Mouse (Mus musculus) embryonic facial prominence, embryonic 14.5 days (tissue): ENCODE data around the gene Gimap9. TPM values are rescaled to one million over a fixed set of nuclear protein-coding genes. Genes with fewer than 3 reads are reported as not detected.
"Not testable (repeated sequence)": the region's sequence is repeated elsewhere in the genome, so short reads cannot be mapped to it uniquely, and the experiment has no call there.

ENCODE experiments used
- ATAC-seq: fragments of 200-750 bp; cut with Nextera tagmentation; 2 replicates; pipeline ENCODE4 v1.8.0; 2017; ENCODE audit warnings: low read depth, moderate number of reproducible peaks, moderate TSS enrichment
- DNase-seq: peaks from one replicate; pipeline ENCODE4 v3.0.0-alpha.2; 2015; ENCODE audit warnings: low spot score
- H3K27ac ChIP-seq: fragments of 300-500 bp; sonication (generic); replicated peaks from 2 replicates; pipeline ENCODE4 v1.5.1; 2014; ENCODE audit warnings: low read depth, mild to moderate bottlenecking, low read length, moderate library complexity
- H3K27me3 ChIP-seq: fragments of 300-500 bp; sonication (generic); replicated peaks from 2 replicates; pipeline ENCODE4 v1.6.1; 2014; ENCODE audit warnings: low read length; ENCODE audit not compliant: control insufficient read depth, insufficient read depth
- H3K36me3 ChIP-seq: fragments of 300-500 bp; sonication (generic); 2 replicates; pipeline ENCODE4 v1.6.1; 2014; ENCODE audit warnings: low read length, mixed read lengths; ENCODE audit not compliant: control insufficient read depth, insufficient read depth
- H3K4me1 ChIP-seq: fragments of 300-500 bp; sonication (generic); 2 replicates; pipeline ENCODE4 v1.6.1; 2014; ENCODE audit warnings: antibody characterized with exemption, low read length; ENCODE audit not compliant: control insufficient read depth, insufficient read depth
- H3K4me2 ChIP-seq: fragments of 300-500 bp; sonication (generic); 2 replicates; pipeline ENCODE4 v1.6.1; 2014; ENCODE audit warnings: low read depth, mild to moderate bottlenecking, low read length, moderate library complexity, mixed read lengths
- H3K4me3 ChIP-seq: fragments of 300-500 bp; sonication (generic); 2 replicates; pipeline ENCODE4 v1.5.1; 2014; ENCODE audit warnings: low read depth, mild to moderate bottlenecking, low read length
- H3K9ac ChIP-seq: fragments of 300-500 bp; sonication (generic); 2 replicates; pipeline ENCODE4 v1.6.1; 2014; ENCODE audit warnings: low read depth, mild to moderate bottlenecking, low read length, moderate library complexity, mixed read lengths
- H3K9me3 ChIP-seq: fragments of 300-500 bp; sonication (generic); 2 replicates; pipeline ENCODE4 v1.6.1; 2016; ENCODE audit warnings: low read length; ENCODE audit not compliant: control insufficient read depth
- WGBS: fragments of 180-500 bp; shearing (Covaris S2); extraction: QIAGEN DNeasy Blood & Tissue Kit; methylation state at CpG from one replicate; pipeline ENCODE4 v1.1.7; 2014; 5-methylcytosine and 5-hydroxymethylcytosine counted together
- polyA plus RNA-seq: library from polyadenylated mRNA; unstranded; fragments of >200 nt; fragmentation: Nextera tagmentation; extraction: Ambion mirVana; gene quantifications from 2 replicates; pipeline ENCODE4 v1.2.1, GENCODE M21; 2014

The Gimap9 gene
- polyA plus RNA-seq, 1 experiment from 2014 or later, result 7.4 TPM

GRCm38 (mm10) chr6:48681472-48682090, 5.7 kb downstream of the Gimap9 start:
- Histone ChIP-seq H3K36me3 (0 out of 2 replicates have a peak, but pooled peaks cover 4% of the 10 kb centered on the region), H3K27ac (no peak overlapping the region), H3K9ac (no peak overlapping the region), H3K27me3 (no peaks in the 10 kb centered on the region), H3K9me3 (no peaks in the 10 kb centered on the region), H3K4me1 (0 out of 2 replicates have a peak, but pooled peaks cover under 1% of the 10 kb centered on the region), H3K4me3 (no peak overlapping the region), H3K4me2 (no peak overlapping the region)
- ATAC-seq (no peak), DNase-seq (no peak)
- 70% methylated on average over 3 of the region's 3 CpGs for WGBS

- Histone ChIP-seq H3K27me3 (no peaks in the 10 kb centered on the region), H3K27ac (no peak overlapping the region), H3K4me1 (no peaks in the 10 kb centered on the region), H3K9me3 (no peaks in the 10 kb centered on the region), H3K4me2 (no peak overlapping the region), H3K9ac (no peak overlapping the region), H3K36me3 (0 out of 2 replicates have a peak, but pooled peaks cover 4% of the 10 kb centered on the region), H3K4me3 (no peak overlapping the region)
- DNase-seq (no peak), ATAC-seq (no peak)
- WGBS, result 64% methylated on average over 4 of the region's 4 CpGs
Measured at GRCm38 (mm10) chr6:48682271-48682670, 6.3 kb downstream of the Gimap9 start.

GRCm38 (mm10) chr6:48683263-48683821, 7.4 kb downstream of the Gimap9 start:
- H3K27me3 ChIP-seq, H3K4me1 ChIP-seq, H3K9me3 ChIP-seq, H3K9ac ChIP-seq, H3K4me3 ChIP-seq, DNase-seq, H3K27ac ChIP-seq, ATAC-seq, H3K36me3 ChIP-seq, H3K4me2 ChIP-seq: not testable (repeated sequence)
- 99% methylated on average over 3 of the region's 4 CpGs for WGBS

DNA sequence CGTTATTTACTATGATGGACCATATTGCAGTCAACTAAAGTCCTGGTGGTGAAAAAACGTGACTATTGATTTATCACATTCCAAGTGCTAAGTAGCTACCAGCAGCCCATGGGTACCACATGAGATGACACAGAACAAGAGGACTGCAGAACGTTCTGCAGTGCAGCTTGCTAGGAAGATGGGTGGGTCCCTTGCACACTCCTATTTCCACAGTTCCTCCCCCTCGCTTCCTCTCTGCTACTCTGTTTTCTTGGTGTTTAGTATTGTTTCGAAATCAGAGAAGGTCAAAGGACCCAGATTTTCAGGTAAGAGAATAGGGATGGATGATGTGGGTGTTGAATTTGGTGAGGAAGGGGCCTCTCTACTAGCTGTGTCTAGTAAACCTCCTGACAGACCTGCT, 8.4 kb downstream of the Gimap9 start, which contains the start of gene Gimap4:
Gene Gimap4, plus strand, starts transcription at position 231 of the 400 bp plus-strand sequence.
- H3K4me2 ChIP-seq, result no peak within 1 kb of the TSS
- ATAC-seq (no peak), DNase-seq (no peak)
- WGBS, result 69% methylated on average over 5 of the region's 5 CpGs
- no peak within 1 kb of the TSS for H3K4me3 ChIP-seq
- no peaks in the 10 kb centered on the region for H3K27me3 ChIP-seq
- H3K27ac ChIP-seq, result no peak within 1 kb of the TSS
- no peak within 1 kb of the TSS for H3K9ac ChIP-seq
- no peaks in the 10 kb centered on the region for H3K9me3 ChIP-seq
- no peaks in the 10 kb centered on the region for H3K4me1 ChIP-seq
- H3K36me3 ChIP-seq, result no peaks in the 10 kb centered on the region

GRCm38 (mm10) chr6:48684806-48685205, 8.9 kb downstream of the Gimap9 start:
- H3K27ac ChIP-seq, result no peak overlapping the region
- 52% methylated on average over 4 of the region's 4 CpGs for WGBS
- no peaks in the 10 kb centered on the region for H3K27me3 ChIP-seq
- H3K36me3 ChIP-seq, result no peaks in the 10 kb centered on the region
- no peak overlapping the region for H3K4me3 ChIP-seq
- DNase-seq, result no peak
- H3K4me1 ChIP-seq, result no peaks in the 10 kb centered on the region
- H3K4me2 ChIP-seq, result no peak overlapping the region
- no peak for ATAC-seq
- H3K9me3 ChIP-seq, result no peaks in the 10 kb centered on the region
- H3K9ac ChIP-seq, result no peak overlapping the region

DNA sequence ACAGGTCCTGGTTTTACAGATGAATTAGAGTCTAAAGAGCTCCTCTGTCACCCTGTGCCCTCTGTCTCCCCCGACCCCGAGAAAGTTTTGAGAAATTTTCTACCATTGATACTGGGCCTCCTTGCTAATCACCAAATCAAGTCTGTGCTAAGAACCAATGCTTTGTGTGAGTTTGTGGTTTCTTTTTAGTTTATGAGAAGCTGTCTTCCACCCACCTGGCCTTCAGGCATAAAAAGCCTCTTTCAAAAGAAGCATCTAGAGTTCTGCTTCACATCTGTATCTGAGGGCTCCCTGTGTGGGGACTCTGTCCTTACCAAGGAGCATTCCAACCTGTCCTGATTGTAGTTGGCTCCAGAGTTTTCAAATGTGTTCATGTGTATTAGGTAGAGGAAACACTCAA, 9.3 kb downstream of the Gimap9 start:
- Histone ChIP-seq H3K4me1 (no peaks in the 10 kb centered on the region), H3K4me2 (no peak overlapping the region), H3K36me3 (no peaks in the 10 kb centered on the region), H3K9me3 (no peaks in the 10 kb centered on the region), H3K4me3 (no peak overlapping the region), H3K27me3 (no peaks in the 10 kb centered on the region), H3K9ac (no peak overlapping the region), H3K27ac (no peak overlapping the region)
- no peak for ATAC-seq
- 54% methylated on average over 2 of the region's 2 CpGs for WGBS
- no peak for DNase-seq

DNA sequence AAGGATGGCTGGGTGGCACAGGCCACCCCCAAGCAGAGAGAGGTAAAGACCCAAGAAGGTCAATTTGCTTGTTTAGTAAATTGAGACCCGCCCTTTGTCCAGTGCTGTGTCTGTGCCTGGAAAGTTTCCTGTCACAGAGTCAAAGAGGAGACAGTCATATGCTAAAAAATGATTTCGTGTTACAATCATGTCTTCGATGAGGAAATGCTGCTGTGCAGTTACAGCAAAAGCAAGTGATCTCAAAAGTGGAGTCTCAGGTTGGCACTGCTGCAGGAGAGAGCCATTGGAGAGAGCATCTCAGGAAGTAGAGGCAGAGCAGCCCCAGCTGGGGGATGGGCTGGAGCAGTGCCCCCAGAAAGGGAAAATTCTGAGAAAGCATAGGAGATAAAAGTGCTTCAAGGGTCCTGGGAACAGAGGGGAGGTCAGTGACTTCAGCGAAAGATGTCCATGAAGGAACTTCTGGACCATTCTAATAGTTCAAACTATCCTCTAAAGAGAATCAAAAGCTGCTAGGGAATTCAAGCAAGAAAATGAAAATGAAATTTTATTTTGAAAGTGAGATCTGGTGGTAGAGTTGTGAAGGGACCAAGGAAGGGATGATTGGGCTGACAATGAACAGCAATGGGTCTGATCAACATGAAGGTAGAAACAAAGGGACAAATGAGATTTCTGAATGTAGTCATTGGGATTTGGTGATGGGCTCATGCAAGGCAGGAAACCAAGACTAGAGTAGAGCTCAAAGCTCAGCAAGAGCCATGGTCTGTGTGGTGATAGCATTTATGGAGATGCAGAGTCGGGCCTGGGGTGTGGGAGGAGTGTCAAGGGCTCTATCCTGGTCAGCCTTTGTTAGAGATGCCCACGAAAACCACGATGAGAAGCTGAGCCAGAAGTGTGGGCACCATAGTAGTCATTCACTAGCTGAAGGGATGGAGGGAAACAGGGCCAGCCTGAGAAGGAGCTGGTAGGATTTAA, 10.1 kb downstream of the Gimap9 start:
- ATAC-seq (no peak), DNase-seq (no peak)
- Histone ChIP-seq H3K9ac (no peak overlapping the region), H3K9me3 (no peaks in the 10 kb centered on the region), H3K4me3 (no peak overlapping the region), H3K27ac (no peak overlapping the region), H3K36me3 (no peaks in the 10 kb centered on the region), H3K27me3 (no peaks in the 10 kb centered on the region), H3K4me1 (no peaks in the 10 kb centered on the region), H3K4me2 (no peak overlapping the region)
- WGBS, result 82% methylated on average over 7 of the region's 7 CpGs

DNA sequence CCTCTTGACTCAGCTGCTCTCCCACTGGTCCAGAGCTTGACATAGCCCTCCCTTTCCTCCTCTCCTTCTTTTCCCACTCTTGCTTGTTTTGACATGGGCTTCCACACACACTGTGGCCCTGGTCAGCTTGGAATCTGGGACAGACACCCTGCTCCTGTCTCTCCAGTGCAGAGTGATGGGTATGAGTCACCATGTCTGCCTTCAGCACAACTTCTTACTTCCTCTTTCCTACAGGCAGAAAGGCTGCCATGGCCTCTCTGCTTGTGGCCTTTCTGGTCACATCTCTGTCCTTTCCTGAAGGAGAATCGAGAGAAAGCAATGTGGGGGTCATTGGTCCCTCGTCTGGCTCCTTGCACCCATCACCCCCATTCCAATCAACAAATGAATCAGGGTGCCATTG, 11.1 kb downstream of the Gimap9 start:
- WGBS, result 72% methylated on average over 2 of the region's 2 CpGs

More for the DNA sequence above, 11.1 kb downstream of the Gimap9 start:
- Histone ChIP-seq H3K4me2 (no peak overlapping the region), H3K4me3 (no peak overlapping the region), H3K9ac (no peak overlapping the region), H3K9me3 (no peaks in the 10 kb centered on the region), H3K36me3 (no peaks in the 10 kb centered on the region), H3K27me3 (no peaks in the 10 kb centered on the region), H3K27ac (no peak overlapping the region), H3K4me1 (no peaks in the 10 kb centered on the region)
- DNase-seq (no peak), ATAC-seq (no peak)
